Mouse (Mus musculus): ENCODE measurements around the gene Trdmt1.

Trdmt1 gene

GRCm38 (mm10) chr2:13556239-13556638 is 11.8 kb upstream of the Trdmt1 start:
- DNase-seq, result no peak

DNA sequence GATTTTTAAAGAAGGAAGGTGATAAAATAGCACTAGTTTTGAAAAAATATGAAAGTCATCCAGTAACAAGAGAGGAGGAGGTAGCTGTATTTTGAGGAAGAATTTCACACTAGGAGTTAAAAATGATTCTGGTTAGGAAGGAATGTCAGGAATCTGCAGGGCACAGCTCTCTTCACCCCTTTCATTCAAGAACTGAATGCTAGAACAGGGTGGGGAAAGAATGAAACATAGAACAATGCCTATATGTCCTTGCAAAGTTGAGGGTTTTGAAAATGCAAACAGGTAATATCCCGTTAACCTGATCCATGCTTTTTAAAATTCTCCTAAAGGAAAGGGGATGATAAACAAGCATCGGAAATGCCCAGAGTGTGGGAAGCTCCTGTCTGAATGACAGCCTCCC is 9.5 kb upstream of the Trdmt1 start:
- DNase-seq, result no peak

DNA sequence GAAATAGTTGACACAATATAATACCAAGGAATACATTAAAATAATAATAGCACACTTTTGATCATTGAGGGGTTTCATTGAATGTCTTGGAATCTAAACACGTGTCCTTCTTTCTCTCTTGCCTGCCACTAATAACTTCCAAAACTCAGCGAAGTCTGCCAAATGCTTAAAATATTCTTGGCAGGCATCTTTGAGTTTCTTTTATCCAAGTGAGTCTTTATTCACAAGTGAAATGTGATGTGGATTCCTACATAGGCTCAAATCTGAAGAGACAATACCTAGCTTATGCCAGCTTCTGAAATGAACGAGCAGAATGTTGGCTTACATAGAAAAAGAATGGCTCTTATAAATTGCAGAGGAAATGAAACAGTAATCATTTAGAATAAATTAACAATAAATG is 4.3 kb upstream of the Trdmt1 start:
- no peak for DNase-seq

DNA sequence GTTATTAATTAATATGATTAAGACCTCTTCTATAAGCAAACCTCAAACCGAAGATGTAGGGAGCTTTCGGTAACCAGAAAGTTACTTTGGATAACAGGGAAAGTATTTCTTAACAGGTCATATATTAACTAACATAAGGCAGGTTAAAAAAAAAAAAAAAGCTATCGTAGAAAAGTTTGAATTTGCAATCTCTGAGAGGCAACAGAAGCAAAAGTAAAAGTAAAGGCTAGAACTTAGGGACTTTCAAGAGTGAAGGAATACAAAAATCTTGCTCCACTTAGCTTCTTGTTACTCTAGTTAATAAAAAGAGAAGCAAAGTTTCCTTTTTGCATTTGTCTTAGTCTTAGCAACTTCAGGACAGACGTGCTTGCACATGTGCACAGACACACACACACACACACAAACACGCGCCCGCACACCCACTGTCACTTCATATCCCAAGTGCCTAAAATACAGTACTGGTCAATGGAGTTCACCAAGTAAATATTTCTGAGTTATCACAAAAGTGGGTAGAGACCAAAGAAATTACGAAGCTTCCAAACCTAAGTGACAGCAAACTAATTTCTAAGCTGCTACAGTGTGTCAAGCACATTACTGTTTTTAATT is 846 bp downstream of the Trdmt1 start:
- DNase-seq, result no peak

DNA sequence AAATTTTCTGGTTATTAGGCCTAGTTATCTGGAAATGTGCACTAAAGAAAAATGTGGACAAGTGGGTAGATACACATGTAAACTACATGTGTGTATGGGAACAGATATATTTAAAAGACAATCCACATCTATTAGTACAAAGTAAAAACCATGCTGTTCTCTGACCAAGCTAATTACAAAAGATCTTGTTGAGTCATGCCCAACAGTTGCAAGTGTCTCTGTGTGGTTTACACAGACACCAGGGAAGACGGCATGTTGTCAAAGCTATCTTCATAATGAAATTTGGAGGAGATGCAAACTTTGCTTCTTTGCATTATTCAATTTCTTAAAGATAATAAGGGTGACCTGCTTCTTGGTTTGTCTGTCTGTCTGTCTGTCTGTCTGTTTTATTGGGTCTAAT is 4.6 kb downstream of the Trdmt1 start:
- no peak for DNase-seq

DNA sequence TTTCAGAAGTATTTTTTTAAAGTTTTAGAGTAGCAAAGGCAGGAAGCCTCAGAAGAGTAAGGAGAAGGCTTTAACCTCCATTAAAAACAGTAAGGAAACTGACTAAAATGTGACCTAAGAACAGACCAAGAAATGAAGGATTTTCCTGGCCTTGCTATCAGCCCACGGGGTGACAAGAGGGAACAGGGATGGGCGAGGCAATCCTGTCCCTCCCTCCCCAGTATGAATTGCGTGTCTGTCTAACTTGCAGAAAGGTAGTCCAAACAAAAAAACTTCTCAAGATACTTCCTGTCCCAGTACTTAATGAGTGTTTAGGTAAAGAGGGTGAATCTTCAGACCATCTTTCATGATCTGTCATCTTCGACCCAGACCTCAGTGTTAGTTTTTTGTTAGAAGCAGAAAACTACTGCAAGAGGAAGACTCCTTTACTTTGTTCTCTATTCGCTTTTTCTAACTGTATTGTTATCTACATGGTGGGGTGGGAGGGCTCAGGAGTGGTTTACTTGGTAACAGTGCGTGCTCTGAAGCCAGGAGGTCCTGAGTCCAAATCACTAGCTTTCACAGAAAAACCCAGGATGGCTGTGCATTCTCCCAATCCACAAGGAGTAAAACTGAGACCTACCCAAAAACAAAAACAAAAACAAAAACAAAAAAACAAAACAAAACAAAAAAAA is 5.6 kb downstream of the Trdmt1 start:
- no peak for DNase-seq

GRCm38 (mm10) chr2:13538258-13538657 is 6.2 kb downstream of the Trdmt1 start:
- no peak for DNase-seq

DNA sequence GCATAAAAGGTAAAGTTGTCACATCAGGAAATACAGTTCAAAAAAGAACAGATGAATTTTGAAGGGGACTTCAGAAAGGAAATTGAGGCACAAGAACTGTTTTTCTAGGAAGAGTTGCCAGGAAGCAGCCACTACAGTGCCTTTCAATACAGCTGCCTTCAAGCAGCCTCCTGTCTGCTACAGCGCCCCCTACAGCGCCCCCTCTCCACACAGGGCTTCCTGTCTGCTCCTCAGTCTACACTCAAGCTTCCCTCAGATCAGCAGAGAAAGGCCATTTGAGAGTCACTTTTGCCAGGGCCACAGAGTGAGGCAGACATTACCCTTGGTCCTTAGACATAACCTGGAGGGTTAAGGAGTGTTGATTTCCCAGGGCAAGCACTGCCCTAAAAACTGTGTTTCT is 6.7 kb downstream of the Trdmt1 start:
- peak; percentile 73 for DNase-seq

DNA sequence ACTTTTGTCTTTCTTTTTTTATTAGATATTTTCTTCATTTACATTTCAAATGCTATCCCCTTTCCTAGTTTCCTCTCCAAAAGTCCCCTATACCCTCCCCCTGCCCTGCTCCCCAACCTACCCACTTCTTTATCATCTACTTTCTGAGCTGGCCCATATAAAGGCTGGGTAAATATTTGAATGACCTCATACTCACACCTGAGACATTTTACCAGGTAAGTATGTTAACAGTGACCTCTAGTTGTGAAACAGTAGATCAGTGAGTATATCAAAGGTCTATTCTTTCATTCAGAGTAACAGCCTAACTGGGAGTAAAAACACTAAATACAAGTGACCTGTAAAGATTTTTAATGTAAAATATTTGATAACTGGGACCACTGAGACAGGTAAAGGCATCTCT is 7.7 kb downstream of the Trdmt1 start:
- no peak for DNase-seq

- DNase-seq, result no peak
These were observed 13.8 kb downstream of the Trdmt1 start for GRCm38 (mm10) chr2:13530639-13531038.

DNA sequence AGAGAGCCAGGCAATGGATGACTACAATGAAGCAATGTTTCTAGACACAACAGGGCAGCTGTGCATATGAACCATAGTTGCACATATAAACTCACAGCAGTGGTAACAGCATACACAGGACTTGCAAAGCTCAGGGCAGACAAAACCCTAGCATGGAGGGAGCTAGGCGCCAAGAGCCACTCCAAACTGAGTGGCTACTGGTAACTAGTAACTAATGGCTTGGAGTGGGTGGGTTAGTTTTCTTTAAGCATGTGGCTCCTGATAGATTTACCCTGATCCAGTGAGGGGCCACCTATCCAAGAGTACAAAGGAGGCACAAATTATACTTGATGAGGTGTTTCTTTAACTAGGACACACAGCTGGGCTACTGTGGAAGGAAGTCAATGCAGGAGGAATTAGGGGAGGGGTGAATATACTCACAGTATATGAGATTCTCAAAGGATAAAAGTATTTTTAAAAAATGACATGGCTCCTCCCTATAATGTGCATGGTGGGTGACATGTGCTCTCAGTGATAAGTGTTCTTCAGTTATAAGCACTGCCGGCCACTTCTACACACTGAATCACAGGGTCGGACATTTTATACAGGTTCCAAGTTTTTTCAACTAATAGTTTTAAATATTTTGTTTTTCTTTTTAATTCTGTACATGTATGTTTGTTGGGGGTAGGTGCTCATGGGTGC is 15.1 kb downstream of the Trdmt1 start:
- no peak for DNase-seq

DNA sequence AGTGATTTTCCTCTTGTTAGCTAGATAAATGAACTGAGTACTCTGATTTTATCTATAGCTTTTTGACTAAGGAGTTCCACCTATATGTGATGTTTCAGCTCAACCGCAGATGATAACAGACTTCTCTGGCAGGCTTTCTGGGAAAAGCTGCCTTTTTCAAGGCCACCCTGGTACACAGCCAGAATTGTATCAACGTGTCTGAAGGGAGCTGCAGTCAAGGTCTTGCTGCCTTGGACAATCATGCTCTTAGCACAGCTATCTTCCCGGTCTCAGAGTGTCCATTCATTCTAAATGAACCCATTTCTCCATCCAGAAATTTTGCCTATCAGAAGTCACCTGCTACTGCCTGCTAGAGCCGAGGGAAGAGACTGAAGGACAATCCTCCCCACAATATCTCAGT is 16.9 kb downstream of the Trdmt1 start:
- no peak for DNase-seq

DNA sequence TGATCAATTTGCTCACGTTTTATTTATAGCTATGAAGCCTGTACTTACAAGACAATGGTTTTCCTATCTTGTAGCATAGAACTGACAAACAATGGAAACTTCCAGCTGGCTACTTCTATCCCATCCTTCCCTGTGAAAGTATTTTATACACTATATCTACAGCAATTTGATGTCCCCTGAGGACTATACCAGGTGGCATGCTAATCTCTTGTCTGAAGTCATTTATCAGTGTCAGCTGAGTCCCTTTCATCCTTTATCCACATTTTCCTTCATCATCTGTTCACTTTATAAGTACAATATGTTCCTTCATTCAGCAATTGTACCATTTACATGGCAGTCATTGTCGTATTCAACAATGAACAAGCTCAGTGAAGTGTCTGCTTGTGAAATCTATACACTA is 17.3 kb downstream of the Trdmt1 start:
- DNase-seq, result no peak

- no peak for DNase-seq
These were observed 18.3 kb downstream of the Trdmt1 start for GRCm38 (mm10) chr2:13526205-13526604.

GRCm38 (mm10) chr2:13523540-13524456 is 20.7 kb downstream of the Trdmt1 start:
- no peak for DNase-seq

DNA sequence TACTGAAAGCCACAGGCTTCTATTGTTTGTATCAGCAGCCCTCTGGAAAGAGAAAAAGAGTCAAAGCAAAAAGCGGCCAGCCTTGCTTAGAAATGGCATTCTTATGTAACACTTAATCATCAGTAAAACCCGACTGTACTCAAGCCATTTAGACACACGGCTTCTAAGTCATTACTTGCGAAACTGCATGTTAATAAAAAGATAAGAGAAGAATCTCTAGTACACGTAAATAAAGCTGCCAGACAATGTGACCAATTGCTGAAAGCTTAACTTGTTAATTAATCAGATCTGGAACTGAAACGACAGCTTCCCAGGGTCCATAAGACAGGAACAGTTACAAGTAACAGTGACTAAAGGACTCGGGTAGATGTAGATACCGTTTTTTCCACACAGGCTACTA is 22.4 kb downstream of the Trdmt1 start:
- DNase-seq, result no peak

DNA sequence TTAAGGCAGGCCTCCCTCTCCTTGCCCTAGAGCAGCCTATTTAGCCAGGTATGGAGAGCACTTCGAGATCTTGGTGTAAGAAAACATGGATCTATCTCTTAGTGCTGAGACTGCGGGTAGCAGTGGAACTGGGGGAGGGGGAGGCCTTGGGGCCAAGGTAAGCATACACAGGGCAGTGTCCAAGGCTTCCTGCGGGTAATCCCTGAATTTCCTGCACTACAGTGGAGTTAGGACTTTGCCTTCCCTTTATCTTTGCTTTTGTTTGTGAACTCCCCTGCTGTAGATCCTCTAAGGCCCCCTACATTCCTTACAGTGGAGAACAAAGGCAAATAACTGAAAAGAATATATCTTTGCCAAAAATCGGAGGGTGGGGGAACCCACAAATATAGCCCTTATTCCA is 29.5 kb downstream of the Trdmt1 start:
- DNase-seq, result no peak

GRCm38 (mm10) chr2:13502717-13503116 is 41.8 kb downstream of the Trdmt1 start:
- no peak for DNase-seq

DNA sequence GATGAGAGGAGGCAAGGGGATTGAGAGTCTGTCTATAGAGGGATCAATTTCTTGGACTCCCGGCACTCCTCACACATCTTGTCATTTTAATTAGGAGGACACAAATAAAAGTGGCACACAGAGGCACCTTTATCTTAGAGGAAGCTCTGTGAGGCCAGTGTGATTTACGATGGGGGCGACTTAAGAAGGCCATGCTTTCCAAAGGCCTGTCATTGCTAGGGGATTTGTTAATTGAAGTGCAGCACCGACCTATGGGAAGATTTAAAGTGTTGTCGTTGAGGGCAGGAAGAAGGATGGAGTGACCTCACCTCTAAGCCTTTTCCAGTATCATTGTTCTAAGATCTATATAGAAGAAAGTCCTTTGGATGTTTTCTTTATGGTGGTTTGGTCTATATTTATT is 42.9 kb downstream of the Trdmt1 start:
- DNase-seq, result no peak

DNA sequence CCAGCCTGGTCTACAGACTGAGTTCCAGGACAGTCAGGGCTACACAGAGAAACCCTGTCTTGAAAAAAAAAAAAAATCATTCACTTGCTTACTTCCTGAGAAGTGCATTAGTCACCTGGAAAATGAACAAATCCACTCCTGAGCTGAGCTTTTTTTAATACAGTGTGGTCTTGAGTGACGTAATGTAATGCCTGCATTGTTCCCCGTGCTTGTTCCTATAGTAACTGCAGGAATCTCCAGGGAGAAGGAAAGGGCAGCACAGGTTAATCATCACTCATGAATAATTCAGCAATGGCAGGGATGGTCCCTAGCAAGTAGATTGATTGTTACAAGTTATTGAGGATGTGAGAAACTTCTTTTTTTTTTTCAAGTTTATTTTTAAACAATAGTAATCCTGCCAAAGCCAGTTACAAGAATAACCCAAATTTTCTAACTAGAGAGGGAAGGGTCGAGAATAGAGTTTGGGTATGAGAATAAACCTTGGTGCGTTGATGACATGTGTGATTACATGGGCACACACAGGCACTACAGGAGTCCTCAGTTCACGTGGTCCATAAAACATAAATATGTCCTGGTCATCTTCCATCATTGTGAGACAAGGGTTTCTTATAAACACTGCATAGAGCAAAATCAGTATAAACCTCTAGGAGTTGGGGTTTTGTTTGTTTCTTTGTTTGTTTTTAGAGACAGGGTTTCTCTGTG is 44.0 kb downstream of the Trdmt1 start:
- no peak for DNase-seq

DNA sequence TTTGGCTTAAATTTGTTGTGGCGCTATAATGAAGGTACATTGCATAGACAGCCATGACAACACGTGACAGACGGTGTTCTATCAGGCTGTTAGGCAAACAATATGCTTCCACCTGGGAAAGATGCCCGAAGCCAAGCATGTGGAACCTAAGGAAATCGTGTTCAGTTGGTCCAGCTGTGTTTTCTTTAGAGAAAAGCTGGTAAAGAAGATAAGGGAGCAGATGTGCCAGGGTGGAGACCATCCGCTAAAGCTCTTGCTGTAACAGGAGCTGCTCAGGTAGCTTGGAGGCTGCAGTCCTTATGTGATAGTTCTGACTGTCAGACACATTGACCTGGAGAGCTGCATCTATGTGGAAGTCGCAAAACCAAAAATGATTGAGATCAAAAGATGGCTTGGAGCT is 45.3 kb downstream of the Trdmt1 start:
- DNase-seq, result no peak

GRCm38 (mm10) chr2:13496087-13496486 is 48.4 kb downstream of the Trdmt1 start:
- DNase-seq, result no peak

GRCm38 (mm10) chr2:13492927-13493326 is 51.5 kb downstream of the Trdmt1 start:
- no peak for DNase-seq
